Mouse (Mus musculus) hindbrain, embryonic 15.5 days (tissue): ENCODE data around the gene Filip1l. TPM values are rescaled to one million over a fixed set of nuclear protein-coding genes. Genes with fewer than 3 reads are reported as not detected.
A peak's percentile ranks its signal among the peaks of the same experiment; 100 is the strongest.

Source experiments
- ATAC-seq: fragments of 200-750 bp; cut with Nextera tagmentation; 2 replicates; pipeline ENCODE4 v1.8.0; 2017; ENCODE audit warnings: low read depth, moderate number of reproducible peaks, moderate TSS enrichment; ENCODE audit not compliant: low FRiP score
- H3K27ac ChIP-seq: fragments of 300-500 bp; sonication (generic); replicated peaks from 2 replicates; pipeline ENCODE4 v1.5.1; 2015; ENCODE audit warnings: mild to moderate bottlenecking, inconsistent platforms
- H3K27me3 ChIP-seq: fragments of 300-500 bp; sonication (generic); 2 replicates; pipeline ENCODE4 v1.6.1; 2015; ENCODE audit warnings: control low read depth, inconsistent platforms
- H3K36me3 ChIP-seq: fragments of 300-500 bp; sonication (generic); 2 replicates; pipeline ENCODE4 v1.6.1; 2015; ENCODE audit warnings: control low read depth, inconsistent platforms
- H3K4me1 ChIP-seq: fragments of 300-500 bp; sonication (generic); replicated peaks from 2 replicates; pipeline ENCODE4 v1.6.1; 2015; ENCODE audit warnings: control low read depth, inconsistent platforms
- H3K4me2 ChIP-seq: fragments of 300-500 bp; sonication (generic); 2 replicates; pipeline ENCODE4 v1.6.1; 2015; ENCODE audit warnings: moderate library complexity, mild to moderate bottlenecking, inconsistent platforms
- H3K4me3 ChIP-seq: fragments of 300-500 bp; sonication (generic); 2 replicates; pipeline ENCODE4 v1.5.1; 2015; ENCODE audit warnings: mild to moderate bottlenecking, inconsistent platforms
- H3K9ac ChIP-seq: fragments of 300-500 bp; sonication (generic); 2 replicates; pipeline ENCODE4 v1.6.1; 2015; ENCODE audit warnings: inconsistent platforms
- H3K9me3 ChIP-seq: fragments of 300-500 bp; sonication (generic); 2 replicates; pipeline ENCODE4 v1.6.1; 2016; ENCODE audit warnings: control low read depth, inconsistent platforms
- WGBS: fragments of 180-500 bp; shearing (Covaris S2); methylation state at CpG from one replicate; pipeline ENCODE4 v1.1.7; 2015; 5-methylcytosine and 5-hydroxymethylcytosine counted together
- polyA plus RNA-seq: library from polyadenylated mRNA; unstranded; fragments of >200 nt; fragmentation: Nextera tagmentation; extraction: Ambion mirVana; gene quantifications from 2 replicates; pipeline ENCODE4 v1.2.1, GENCODE M21; 2015

The Filip1l gene
- polyA plus RNA-seq, 1 experiment from 2014 or later, result 2.6 TPM

DNA sequence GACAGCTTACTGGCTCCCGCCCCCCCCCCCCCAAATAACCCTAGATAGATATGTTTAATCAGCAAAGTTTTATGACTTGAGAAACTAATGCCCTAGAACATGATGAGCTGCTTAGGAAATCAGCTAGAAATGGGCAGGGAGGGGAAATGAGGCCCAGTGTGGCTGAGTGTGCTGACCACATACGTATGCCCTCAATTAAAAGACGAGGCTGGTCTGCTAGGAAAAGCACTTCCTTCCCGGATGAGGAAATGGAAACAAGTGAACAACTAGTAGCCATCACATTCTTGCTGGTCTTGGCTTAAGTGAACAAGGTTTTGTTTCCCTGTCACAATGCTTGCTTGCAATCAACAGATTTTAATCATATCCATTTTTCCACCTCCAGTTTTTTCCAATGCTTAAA, 177.7 kb downstream of the Filip1l start:
- no peaks in the 10 kb centered on the region for H3K9me3 ChIP-seq
- WGBS, result 87% methylated on average over 4 of the region's 4 CpGs

DNA sequence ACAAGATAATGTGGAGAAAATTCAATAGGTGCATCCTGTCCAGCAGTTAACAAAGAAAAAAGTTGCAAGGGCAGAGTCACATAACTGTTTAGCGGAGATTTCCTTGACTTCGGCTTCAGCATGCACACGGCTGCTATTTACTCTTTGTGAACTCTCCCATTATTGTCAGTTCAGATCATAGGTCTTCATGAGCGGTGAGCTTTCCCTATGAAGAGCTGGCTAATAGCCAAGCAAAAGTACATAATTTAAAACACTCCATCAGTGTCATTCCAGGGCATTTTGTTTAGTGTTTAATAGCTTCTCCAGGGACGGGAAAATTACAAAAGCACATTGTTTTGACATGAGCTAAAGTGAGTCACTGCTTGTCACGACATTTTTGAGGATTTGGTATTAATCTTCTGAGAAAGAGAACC, 179.2 kb downstream of the Filip1l start:
- 22% methylated on average over 6 of the region's 6 CpGs for WGBS
- no peaks in the 10 kb centered on the region for H3K27me3 ChIP-seq

More for the DNA sequence above, 177.7 kb downstream of the Filip1l start:
- H3K27me3 ChIP-seq, result no peaks in the 10 kb centered on the region
- no peaks in the 10 kb centered on the region for H3K36me3 ChIP-seq
- H3K4me3 ChIP-seq, result no peak overlapping the region
- H3K27ac ChIP-seq, result no peak overlapping the region
- no peak overlapping the region for H3K4me2 ChIP-seq
- H3K4me1 ChIP-seq, result peaks cover 5% of the 10 kb centered on the region; the same call in 1 of the 2 replicates
- no peak overlapping the region for H3K9ac ChIP-seq
- ATAC-seq, result no peak

DNA sequence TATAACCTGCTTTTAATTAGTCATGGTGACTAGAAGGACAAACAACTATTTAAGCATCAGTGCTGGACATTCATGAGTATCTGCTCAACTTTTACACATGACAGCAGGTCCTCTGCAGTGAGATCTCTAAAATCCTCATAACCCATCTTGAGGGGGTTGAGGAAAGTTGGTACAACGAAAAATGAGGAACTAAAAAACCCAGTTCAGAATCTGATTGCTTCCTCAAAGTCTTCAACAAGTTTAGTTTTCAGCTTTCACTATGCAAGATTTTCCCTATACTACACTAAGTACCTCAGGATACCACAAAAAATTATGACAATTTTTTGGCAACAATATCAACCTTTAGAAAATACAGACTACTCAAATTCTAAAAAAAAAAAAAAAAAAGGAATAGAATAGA, 181.5 kb downstream of the Filip1l start:
- H3K4me1 ChIP-seq, result peaks cover 5% of the 10 kb centered on the region; the same call in 1 of the 2 replicates
- H3K4me2 ChIP-seq, result no peak overlapping the region
- H3K9me3 ChIP-seq, result no peaks in the 10 kb centered on the region
- H3K9ac ChIP-seq, result no peak overlapping the region
- no peaks in the 10 kb centered on the region for H3K27me3 ChIP-seq
- no peak overlapping the region for H3K4me3 ChIP-seq
- 100% methylated on average over 1 of the region's 1 CpGs for WGBS
- ATAC-seq, result no peak
- H3K36me3 ChIP-seq, result no peaks in the 10 kb centered on the region
- H3K27ac ChIP-seq, result no peak overlapping the region

More for the DNA sequence above, 179.2 kb downstream of the Filip1l start:
- Histone ChIP-seq H3K4me1 (peaks cover 5% of the 10 kb centered on the region; the same call in 1 of the 2 replicates), H3K4me3 (no peak overlapping the region), H3K27ac (no peak overlapping the region), H3K9me3 (no peaks in the 10 kb centered on the region), H3K9ac (no peak overlapping the region), H3K36me3 (no peaks in the 10 kb centered on the region), H3K4me2 (no peak overlapping the region)
- ATAC-seq, result no peak

DNA sequence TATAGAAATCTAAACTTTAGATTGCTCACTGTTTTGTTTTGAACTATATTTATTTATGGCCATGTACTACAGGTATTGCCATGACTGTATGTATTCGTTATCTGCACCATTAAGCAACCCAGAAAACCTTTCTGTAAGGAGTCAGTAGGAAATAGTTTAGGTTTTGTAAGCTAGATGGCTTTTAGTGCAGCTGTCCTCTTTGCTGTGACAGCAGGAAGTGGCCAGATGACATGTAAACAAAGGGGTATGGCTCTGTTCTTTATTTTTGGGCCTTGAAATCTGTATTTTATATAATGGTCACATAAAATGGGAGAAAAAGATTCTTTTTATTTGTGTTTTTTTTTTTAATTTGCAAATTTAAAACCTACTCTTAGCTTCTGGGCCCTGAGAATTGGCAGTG, 181.9 kb downstream of the Filip1l start:
- Histone ChIP-seq H3K27ac (no peak overlapping the region), H3K4me1 (peaks cover 5% of the 10 kb centered on the region; the same call in 1 of the 2 replicates), H3K4me3 (no peak overlapping the region), H3K9me3 (no peaks in the 10 kb centered on the region), H3K36me3 (no peaks in the 10 kb centered on the region), H3K4me2 (no peak overlapping the region), H3K27me3 (no peaks in the 10 kb centered on the region), H3K9ac (no peak overlapping the region)
- no peak for ATAC-seq
- 91% methylated on average over 1 of the region's 1 CpGs for WGBS

DNA sequence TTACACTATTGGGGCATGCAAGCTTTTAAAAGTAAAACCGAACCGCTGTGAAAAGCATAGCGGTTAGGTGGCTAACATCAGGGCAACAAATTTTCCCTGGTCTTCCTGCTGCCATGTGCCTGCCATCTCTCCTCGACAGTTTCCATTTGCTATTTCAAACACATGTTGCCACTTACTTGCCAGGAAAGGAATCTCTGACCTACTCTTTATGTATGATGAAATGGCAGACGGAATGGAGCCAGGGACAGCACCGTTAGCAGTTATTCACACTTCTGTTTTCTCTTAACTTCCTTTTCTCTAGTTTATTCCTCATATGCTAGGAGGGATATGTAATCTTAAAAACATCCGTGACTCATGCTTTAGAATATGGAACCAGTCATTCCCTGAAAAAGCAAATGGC, 183.6 kb downstream of the Filip1l start:
- H3K4me1 ChIP-seq, result peaks cover 5% of the 10 kb centered on the region; the same call in 1 of the 2 replicates
- H3K9ac ChIP-seq, result no peak overlapping the region
- no peaks in the 10 kb centered on the region for H3K36me3 ChIP-seq
- H3K27me3 ChIP-seq, result no peaks in the 10 kb centered on the region
- H3K9me3 ChIP-seq, result no peaks in the 10 kb centered on the region
- H3K4me3 ChIP-seq, result no peak overlapping the region
- no peak overlapping the region for H3K27ac ChIP-seq
- WGBS, result 93% methylated on average over 7 of the region's 7 CpGs
- no peak for ATAC-seq
- no peak overlapping the region for H3K4me2 ChIP-seq

DNA sequence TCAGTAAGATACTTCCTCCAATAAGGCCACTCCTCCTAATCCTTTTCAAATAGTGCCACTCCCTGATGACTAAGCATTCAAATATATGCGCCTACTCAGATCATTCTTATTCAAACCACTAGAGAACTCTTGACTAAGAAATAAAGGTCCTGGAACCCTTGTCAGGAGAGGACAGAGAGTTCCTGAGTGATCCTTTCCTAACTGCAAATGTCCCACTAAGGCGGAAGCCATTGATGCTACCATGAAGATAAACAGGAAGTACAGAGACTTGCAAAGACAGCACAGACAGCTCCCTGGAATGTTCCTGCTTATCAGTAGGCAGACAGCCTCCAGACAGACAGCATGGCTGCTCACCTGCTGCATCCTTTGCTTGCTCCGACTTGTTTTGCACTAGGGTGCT, 190.3 kb downstream of the Filip1l start:
- no peak overlapping the region for H3K9ac ChIP-seq
- H3K4me2 ChIP-seq, result no peak overlapping the region
- 96% methylated on average over 3 of the region's 3 CpGs for WGBS
- no peaks in the 10 kb centered on the region for H3K27me3 ChIP-seq
- H3K4me3 ChIP-seq, result no peak overlapping the region
- no peaks in the 10 kb centered on the region for H3K9me3 ChIP-seq
- ATAC-seq, result no peak
- H3K36me3 ChIP-seq, result no peaks in the 10 kb centered on the region
- H3K4me1 ChIP-seq, result no peaks in the 10 kb centered on the region
- H3K27ac ChIP-seq, result no peak overlapping the region

DNA sequence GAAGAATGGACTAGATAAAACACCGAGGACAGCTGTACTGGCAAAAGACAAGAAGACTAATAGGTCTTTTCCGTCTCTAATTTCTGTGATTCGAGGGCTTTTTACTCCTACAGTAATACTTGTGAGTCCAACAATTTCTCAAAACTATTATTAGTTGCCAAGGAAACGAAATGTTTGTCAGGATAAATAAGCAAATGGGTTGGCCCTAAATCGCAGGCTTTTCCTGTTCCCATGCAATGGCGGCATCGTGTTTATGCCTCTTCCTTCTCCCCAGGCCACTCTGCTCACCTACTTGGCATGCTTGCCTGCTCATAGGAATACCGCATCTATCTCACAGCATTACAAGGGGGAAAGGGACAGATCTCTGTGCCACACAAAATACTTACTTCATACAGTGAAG, 191.5 kb downstream of the Filip1l start:
- Histone ChIP-seq H3K27me3 (0 out of 2 replicates have a peak, but pooled peaks cover 3% of the 10 kb centered on the region), H3K9me3 (no peaks in the 10 kb centered on the region), H3K4me2 (no peak overlapping the region), H3K36me3 (no peaks in the 10 kb centered on the region), H3K4me3 (no peak overlapping the region), H3K4me1 (peaks cover 4% of the 10 kb centered on the region; the same call in 1 of the 2 replicates), H3K27ac (no peak overlapping the region), H3K9ac (no peak overlapping the region)
- no peak for ATAC-seq
- 80% methylated on average over 8 of the region's 8 CpGs for WGBS

DNA sequence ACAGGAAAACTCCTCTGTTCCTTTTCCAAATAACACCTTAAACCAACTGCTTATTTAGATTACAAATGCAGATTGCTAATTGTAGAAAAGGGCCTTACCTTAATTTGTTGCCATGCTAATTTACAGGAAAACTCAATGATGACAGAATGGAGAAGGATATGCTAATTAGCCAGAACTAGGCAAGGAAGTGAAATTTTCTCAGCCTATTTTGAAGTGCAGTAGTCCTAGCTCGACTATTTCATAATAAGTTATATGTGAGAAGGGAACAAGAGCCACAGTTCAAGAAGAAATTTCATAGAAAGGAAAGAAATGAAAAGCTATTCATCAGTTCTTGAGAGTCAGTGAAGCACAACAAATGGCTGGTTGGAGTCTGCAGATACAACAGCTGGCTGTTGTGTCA, 193.5 kb downstream of the Filip1l start:
- H3K9me3 ChIP-seq, result no peaks in the 10 kb centered on the region
- WGBS, result 83% methylated on average over 1 of the region's 1 CpGs

DNA sequence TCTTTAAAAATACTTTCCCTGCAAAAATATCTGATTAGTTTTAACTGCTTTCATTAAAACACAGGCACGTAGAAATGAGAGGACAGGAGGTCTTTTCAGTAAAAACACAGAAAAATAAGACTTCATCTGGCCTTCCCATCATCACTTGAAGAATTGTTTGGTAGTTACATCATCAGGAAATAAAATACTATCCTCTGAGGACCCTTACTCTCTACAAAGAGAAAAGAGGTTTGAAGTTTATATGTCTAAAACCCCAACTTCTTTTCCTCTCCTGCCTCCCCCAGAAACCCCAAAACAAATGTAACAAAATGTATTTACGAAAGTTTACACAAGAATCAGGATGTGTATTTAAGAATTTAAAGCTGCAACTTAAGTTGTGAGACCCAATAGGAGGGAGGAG, 195.7 kb downstream of the Filip1l start:
- peak overlapping the region; percentile 97 for H3K4me2 ChIP-seq
- no peaks in the 10 kb centered on the region for H3K9me3 ChIP-seq
- H3K27ac ChIP-seq, result no peak overlapping the region
- peak overlapping the region; percentile 78 for H3K4me3 ChIP-seq
- H3K9ac ChIP-seq, result peak overlapping the region; percentile 73
- no peak for ATAC-seq
- no peaks in the 10 kb centered on the region for H3K36me3 ChIP-seq
- peaks cover 6% of the 10 kb centered on the region; the same call in 1 of the 2 replicates for H3K4me1 ChIP-seq
- 59% methylated on average over 2 of the region's 2 CpGs for WGBS
- 0 out of 2 replicates have a peak, but pooled peaks cover 5% of the 10 kb centered on the region for H3K27me3 ChIP-seq

More for the DNA sequence above, 193.5 kb downstream of the Filip1l start:
- H3K9ac ChIP-seq, result no peak overlapping the region
- no peaks in the 10 kb centered on the region for H3K36me3 ChIP-seq
- H3K4me3 ChIP-seq, result no peak overlapping the region
- ATAC-seq, result no peak
- H3K4me1 ChIP-seq, result peaks cover 6% of the 10 kb centered on the region; the same call in 1 of the 2 replicates
- H3K27ac ChIP-seq, result no peak overlapping the region
- 0 out of 2 replicates have a peak, but pooled peaks cover 5% of the 10 kb centered on the region for H3K27me3 ChIP-seq
- no peak overlapping the region for H3K4me2 ChIP-seq

DNA sequence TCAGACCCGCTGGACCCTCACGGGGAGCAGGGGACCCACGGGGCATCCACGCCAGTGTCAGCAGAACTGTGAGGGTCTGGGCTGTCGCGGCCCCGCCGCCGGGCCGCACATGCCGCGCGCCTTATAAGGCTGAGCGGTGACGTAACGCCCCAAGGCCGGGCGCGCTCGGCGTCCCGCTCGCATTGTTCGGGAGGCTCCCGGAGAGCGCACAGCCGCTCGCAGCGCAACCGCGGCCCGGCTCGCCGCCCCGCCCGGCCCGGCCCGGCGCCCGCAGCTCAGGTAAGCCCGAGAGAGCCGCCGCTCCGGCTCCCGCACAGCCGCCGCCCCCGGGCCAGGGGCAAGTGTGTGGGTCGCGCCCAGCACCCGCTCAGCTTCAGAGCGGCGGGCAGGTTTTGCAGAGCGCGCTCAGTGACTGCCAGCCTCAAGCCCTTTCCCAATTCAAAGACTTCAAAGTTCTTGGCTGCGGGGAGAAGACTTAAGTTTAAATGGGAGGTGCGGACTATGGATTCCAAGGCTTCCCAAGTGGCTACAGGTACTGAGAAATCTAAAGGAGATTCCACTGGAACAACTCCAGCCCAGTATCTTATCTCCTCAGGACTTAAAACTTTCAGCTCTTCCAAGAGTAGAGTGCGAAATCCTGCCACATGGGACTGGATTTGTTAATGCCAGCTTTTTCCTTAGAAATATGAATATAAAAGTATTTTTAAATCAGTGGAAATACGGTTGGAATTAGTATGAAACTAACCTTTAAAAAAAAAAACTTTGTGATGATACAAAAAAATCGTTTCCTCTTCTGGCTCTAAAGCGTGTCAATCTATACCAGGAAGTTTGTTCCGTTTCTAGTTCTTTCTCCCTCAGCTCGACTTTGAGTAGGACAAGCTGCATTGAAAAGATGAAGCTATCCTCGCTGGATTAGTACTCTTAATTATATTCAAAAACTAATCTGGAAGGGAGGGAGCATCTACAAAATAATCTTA, 196.5 kb downstream of the Filip1l start:
- no peaks in the 10 kb centered on the region for H3K36me3 ChIP-seq

DNA sequence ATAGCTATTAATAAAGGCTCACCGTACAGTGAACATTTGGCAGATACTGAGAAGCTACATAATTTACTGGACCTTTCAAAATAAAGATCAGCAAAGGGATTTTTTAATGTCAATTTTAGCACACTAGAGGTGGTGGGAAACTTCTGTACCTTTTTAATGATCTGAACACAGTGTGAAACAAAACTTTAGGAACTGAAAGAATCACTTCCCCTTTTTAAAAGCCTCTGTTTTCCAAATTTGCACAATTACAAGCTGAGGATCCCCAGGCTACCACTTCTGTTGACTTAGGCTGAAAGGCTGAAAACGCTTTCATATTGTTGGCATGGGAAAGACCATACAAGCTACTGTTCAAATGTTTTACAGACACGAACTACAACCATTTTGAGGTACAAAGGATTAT, 197.2 kb downstream of the Filip1l start:
- no peak for ATAC-seq
- Histone ChIP-seq H3K4me2 (peak overlapping the region; percentile 97), H3K27me3 (0 out of 2 replicates have a peak, but pooled peaks cover 5% of the 10 kb centered on the region), H3K9me3 (no peaks in the 10 kb centered on the region), H3K9ac (no peak overlapping the region), H3K4me1 (peaks cover 6% of the 10 kb centered on the region; the same call in 1 of the 2 replicates), H3K27ac (no peak overlapping the region), H3K36me3 (no peaks in the 10 kb centered on the region), H3K4me3 (peak overlapping the region; percentile 78; the same call in 1 of the 2 replicates)
- 55% methylated on average over 3 of the region's 3 CpGs for WGBS

More for the DNA sequence above, 196.5 kb downstream of the Filip1l start:
- H3K9me3 ChIP-seq, result no peaks in the 10 kb centered on the region
- WGBS, result 4% methylated on average over 57 of the region's 64 CpGs
- ATAC-seq, result peak; percentile 97
- peak overlapping the region; percentile 97 for H3K4me2 ChIP-seq
- peak overlapping the region; percentile 73 for H3K9ac ChIP-seq
- H3K27me3 ChIP-seq, result 0 out of 2 replicates have a peak, but pooled peaks cover 5% of the 10 kb centered on the region
- H3K4me3 ChIP-seq, result peak overlapping the region; percentile 78
- H3K4me1 ChIP-seq, result peaks cover 6% of the 10 kb centered on the region; the same call in 1 of the 2 replicates
- H3K27ac ChIP-seq, result no peak overlapping the region

DNA sequence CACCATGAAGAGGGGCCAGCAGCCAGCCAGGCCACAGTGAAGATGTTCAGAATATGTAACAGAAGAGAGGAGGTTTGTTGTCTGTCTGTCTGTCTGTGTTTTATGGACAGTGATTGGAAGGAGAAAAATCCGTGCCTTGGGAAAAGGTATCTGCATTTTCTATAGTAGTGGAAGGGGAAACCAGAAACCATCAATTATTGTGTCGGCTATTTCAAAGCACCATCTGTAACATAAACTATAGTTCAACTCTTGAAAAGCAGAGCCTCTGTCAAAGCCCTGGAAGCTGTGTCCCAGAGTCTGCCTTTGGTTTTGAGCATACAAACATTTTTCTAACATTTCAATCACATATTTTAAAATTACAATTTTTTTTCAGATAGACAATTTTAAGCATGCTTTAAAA, 197.9 kb downstream of the Filip1l start:
- peaks cover 6% of the 10 kb centered on the region; the same call in 1 of the 2 replicates for H3K4me1 ChIP-seq
- no peak overlapping the region for H3K4me3 ChIP-seq
- WGBS, result 39% methylated on average over 2 of the region's 2 CpGs
- no peak overlapping the region for H3K9ac ChIP-seq
- no peaks in the 10 kb centered on the region for H3K36me3 ChIP-seq
- H3K27ac ChIP-seq, result no peak overlapping the region
- no peaks in the 10 kb centered on the region for H3K9me3 ChIP-seq
- H3K27me3 ChIP-seq, result 0 out of 2 replicates have a peak, but pooled peaks cover 5% of the 10 kb centered on the region
- H3K4me2 ChIP-seq, result no peak overlapping the region
- ATAC-seq, result no peak
